Mouse (Mus musculus) mammary gland, adult 2 months (tissue): ENCODE results near the gene Trpm7. TPM values are rescaled to one million over a fixed set of nuclear protein-coding genes. Genes with fewer than 3 reads are reported as not detected.

Source experiments
- polyA plus RNA-seq: library from polyadenylated mRNA; depleted of rRNA; stranded (reverse); fragments of >200 nt; gene quantifications from 2 replicates; pipeline ENCODE4 v1.2.3, GENCODE M21; 2012; ENCODE audit warnings: low replicate concordance; rRNA removed

The Trpm7 gene
- polyA plus RNA-seq: 2.9 and 8.9 TPM in 2 replicates

GRCm38 (mm10) chr2:126875871-126876796 is at the start of gene Trpm7:
Gene Trpm7 (minus strand): TSS chr2:126876230.

GRCm38 (mm10) chr2:126783370-126783769 is 92.7 kb downstream of the Trpm7 start, which contains the start of gene Usp50:
Gene Usp50 (minus strand): TSS chr2:126783470.

Other genes starting within 250 kb of the Trpm7 start
- 7.8 and 12.0 TPM in 2 replicates for gene Gabpb1, start 199.9 kb downstream of the Trpm7 start, polyA plus RNA-seq
- gene Usp8, start 168.9 kb downstream of the Trpm7 start, polyA plus RNA-seq: 12.0 and 19.9 TPM in 2 replicates
- 1.4 and 1.7 TPM in 2 replicates for gene Usp50, start 92.8 kb downstream of the Trpm7 start, polyA plus RNA-seq
- gene Sppl2a, start 57.0 kb upstream of the Trpm7 start, polyA plus RNA-seq: 13.2 and 31.1 TPM in 2 replicates
- 1.9 and 2.8 TPM in 2 replicates for gene Ap4e1, start 132.5 kb upstream of the Trpm7 start, polyA plus RNA-seq
- 7.0 and 14.6 TPM in 2 replicates for gene Blvra, start 194.4 kb upstream of the Trpm7 start, polyA plus RNA-seq